Mouse (Mus musculus) embryonic facial prominence, embryonic 11.5 days (tissue): ENCODE data around the gene C1galt1c1. TPM values are rescaled to one million over a fixed set of nuclear protein-coding genes. Genes with fewer than 3 reads are reported as not detected.

Experiments used
- ATAC-seq: fragments of 200-750 bp; cut with Nextera tagmentation; replicated peaks from 2 replicates; pipeline ENCODE4 v1.8.0; 2017; ENCODE audit warnings: low read depth; ENCODE audit not compliant: insufficient number of reproducible peaks, low FRiP score, low TSS enrichment
- DNase-seq: peaks from one replicate; pipeline ENCODE4 v3.0.0-alpha.2; 2015; ENCODE audit warnings: low spot score
- H3K27ac ChIP-seq: fragments of 300-500 bp; sonication (generic); replicated peaks from 2 replicates; pipeline ENCODE4 v1.5.1; 2014; ENCODE audit warnings: mild to moderate bottlenecking, low read depth, low read length, control low read depth
- H3K27me3 ChIP-seq: fragments of 300-500 bp; sonication (generic); 2 replicates; pipeline ENCODE4 v1.6.1; 2014; ENCODE audit warnings: mild to moderate bottlenecking, low read length, moderate library complexity, mixed read lengths; ENCODE audit not compliant: control insufficient read depth, insufficient read depth
- H3K36me3 ChIP-seq: fragments of 300-500 bp; sonication (generic); replicated peaks from 2 replicates; pipeline ENCODE4 v1.6.1; 2014; ENCODE audit warnings: low read depth, mild to moderate bottlenecking, low read length, moderate library complexity, mixed read lengths; ENCODE audit not compliant: control insufficient read depth, insufficient read depth
- H3K4me1 ChIP-seq: fragments of 300-500 bp; sonication (generic); 2 replicates; pipeline ENCODE4 v1.6.1; 2014; ENCODE audit warnings: low read length, mixed read lengths; ENCODE audit not compliant: control insufficient read depth, insufficient read depth
- H3K4me2 ChIP-seq: fragments of 300-500 bp; sonication (generic); 2 replicates; pipeline ENCODE4 v1.6.1; 2014; ENCODE audit warnings: low read depth, mild to moderate bottlenecking, control low read depth, low read length, moderate library complexity
- H3K4me3 ChIP-seq: fragments of 300-500 bp; sonication (generic); 2 replicates; pipeline ENCODE4 v1.5.1; 2014; ENCODE audit warnings: low read depth, low read length, control low read depth
- H3K9ac ChIP-seq: fragments of 300-500 bp; sonication (generic); replicated peaks from 2 replicates; pipeline ENCODE4 v1.6.1; 2014; ENCODE audit warnings: mild to moderate bottlenecking, control low read depth, low read length
- H3K9me3 ChIP-seq: fragments of 300-500 bp; sonication (generic); replicated peaks from 2 replicates; pipeline ENCODE4 v1.6.1; 2016; ENCODE audit warnings: mild to moderate bottlenecking, low read length, inconsistent platforms, mixed read lengths; ENCODE audit not compliant: control insufficient read depth
- WGBS: fragments of 180-500 bp; shearing (Covaris S2); extraction: QIAGEN DNeasy Blood & Tissue Kit; methylation state at CpG from one replicate; pipeline ENCODE4 v1.1.7; 2014; 5-methylcytosine and 5-hydroxymethylcytosine counted together
- polyA plus RNA-seq: library from polyadenylated mRNA; unstranded; fragments of >200 nt; fragmentation: Nextera tagmentation; extraction: Ambion mirVana; gene quantifications from 2 replicates; pipeline ENCODE4 v1.2.1, GENCODE M21; 2014

The C1galt1c1 gene
- polyA plus RNA-seq, result 23.2 and 26.1 TPM in 2 replicates

DNA sequence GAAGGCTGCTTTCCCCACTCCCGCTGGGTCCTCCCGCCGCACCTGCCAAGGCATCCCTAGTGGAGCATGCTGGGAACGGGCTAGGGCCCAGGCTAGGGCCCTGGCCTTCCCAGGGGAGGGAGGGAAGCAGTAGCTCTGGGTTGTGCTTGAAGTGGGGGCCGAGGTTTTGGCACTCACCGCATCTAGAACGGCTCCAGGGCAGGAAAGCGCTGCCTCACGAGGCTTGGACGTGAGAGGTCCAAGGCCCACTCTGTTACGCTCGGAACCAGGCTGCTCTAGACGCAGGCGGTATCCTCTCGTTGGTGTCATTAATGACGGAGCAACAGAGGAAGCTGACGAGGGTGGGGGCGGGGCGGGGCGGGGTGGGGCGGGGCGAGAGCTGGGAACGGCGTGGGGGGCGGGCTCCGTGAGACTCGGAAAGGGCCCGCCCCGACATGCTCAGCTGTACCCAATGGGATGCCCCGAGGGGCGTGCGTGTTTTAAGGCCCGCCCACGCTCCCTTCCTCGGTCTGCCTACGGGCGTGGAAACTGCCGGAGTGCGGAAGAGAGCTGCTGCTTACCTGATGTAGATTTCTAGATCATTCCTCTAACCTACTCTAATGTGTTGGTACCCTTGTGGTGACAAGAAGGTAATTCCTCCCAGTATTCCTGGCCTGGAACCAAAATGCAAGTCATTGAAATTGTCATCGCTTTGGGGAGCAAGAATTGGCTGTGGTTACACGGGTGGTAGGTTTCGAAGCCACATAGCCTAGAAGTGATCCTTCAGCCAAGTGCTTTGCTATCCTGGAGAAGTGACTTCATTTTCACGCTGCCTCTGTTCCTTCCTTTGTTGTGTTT lies at the start of gene C1galt1c1:
TSS of gene C1galt1c1 (minus strand) at position 287 of the 837 bp plus-strand sequence.
- no peaks in the 10 kb centered on the region for H3K9me3 ChIP-seq
- H3K4me2 ChIP-seq, result peak within 1 kb of the TSS; percentile 13
- H3K4me1 ChIP-seq, result no peaks in the 10 kb centered on the region
- peak within 1 kb of the TSS; percentile 45 for H3K4me3 ChIP-seq
- DNase-seq (peak; percentile 92), ATAC-seq (peak; percentile 99)
- H3K27ac ChIP-seq, result no peak within 1 kb of the TSS; the same call in 1 of the 2 replicates
- peak within 1 kb of the TSS; percentile 46 for H3K9ac ChIP-seq
- H3K36me3 ChIP-seq, result no peaks in the 10 kb centered on the region
- H3K27me3 ChIP-seq, result no peaks in the 10 kb centered on the region
- 24% methylated on average over 34 of the region's 43 CpGs for WGBS

DNA sequence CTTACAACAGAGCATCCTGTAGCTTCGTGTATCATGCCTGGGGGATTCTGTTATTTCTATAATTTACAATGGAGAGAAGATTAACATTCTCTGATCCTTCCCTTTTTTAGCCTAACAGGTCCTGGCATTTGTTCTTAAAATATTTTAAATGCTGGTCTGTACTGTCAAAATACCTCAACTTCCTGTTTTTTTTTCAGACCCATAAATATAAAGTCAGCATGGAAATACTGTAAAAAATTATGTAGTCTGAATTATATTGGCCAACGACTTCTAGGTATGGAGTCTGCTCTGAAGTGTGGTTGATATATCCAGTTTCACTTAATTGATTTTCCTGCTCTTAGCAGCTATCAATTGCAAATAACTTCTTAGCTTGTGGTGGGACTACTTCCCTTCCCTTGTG lies 47.1 kb upstream of the C1galt1c1 start:
- H3K4me3 ChIP-seq, result no peak overlapping the region
- WGBS, result 47% methylated on average over 2 of the region's 2 CpGs

DNA sequence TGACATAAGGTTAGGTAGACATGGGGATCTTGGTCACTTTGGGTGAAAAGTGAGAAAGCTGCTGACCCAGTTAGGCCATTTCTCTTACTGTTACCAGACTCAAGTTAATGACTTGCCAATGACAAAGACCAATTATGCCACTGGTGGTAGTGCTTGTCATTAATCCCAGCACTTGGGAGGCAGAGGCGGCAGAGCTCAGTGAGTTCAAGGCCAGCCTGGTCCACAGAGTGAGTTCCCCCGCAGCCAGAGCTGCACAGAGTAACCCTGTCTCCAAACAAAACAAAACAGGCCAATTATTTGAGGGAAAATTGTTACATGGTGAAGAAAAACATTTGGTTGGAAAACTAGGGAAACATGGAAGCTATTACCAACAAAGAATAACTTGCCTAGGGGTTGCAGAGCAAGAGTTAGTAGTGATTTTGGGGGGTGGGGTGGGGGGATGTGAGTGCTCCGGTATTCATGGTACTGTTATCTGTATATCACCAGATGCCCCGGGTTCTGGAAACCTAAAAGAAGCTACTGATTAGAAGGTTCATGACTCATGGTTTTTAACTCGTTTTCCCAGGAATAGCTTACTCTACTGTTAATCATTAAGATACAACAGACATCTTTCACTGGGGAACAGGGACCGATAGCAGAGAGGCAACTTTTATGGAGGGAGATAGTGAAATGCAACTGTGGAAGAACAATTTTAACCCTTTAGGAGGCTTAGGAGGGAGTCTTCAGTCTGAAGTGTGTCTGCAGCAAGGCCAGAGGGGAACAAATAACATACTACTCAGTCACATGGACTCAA lies 34.4 kb upstream of the C1galt1c1 start:
- no peak for ATAC-seq
- WGBS, result 53% methylated on average over 6 of the region's 6 CpGs
- no peaks in the 10 kb centered on the region for H3K9me3 ChIP-seq
- H3K27ac ChIP-seq, result no peak overlapping the region
- H3K4me3 ChIP-seq, result no peak overlapping the region
- H3K9ac ChIP-seq, result no peak overlapping the region
- no peaks in the 10 kb centered on the region for H3K27me3 ChIP-seq
- H3K36me3 ChIP-seq, result no peaks in the 10 kb centered on the region
- no peak for DNase-seq
- no peak overlapping the region for H3K4me2 ChIP-seq
- H3K4me1 ChIP-seq, result no peaks in the 10 kb centered on the region

More for the DNA sequence above, 47.1 kb upstream of the C1galt1c1 start:
- Histone ChIP-seq H3K9ac (no peak overlapping the region), H3K36me3 (no peaks in the 10 kb centered on the region), H3K27ac (no peak overlapping the region), H3K4me1 (no peaks in the 10 kb centered on the region), H3K4me2 (no peak overlapping the region), H3K27me3 (no peaks in the 10 kb centered on the region), H3K9me3 (no peaks in the 10 kb centered on the region)
- ATAC-seq (no peak), DNase-seq (no peak)

GRCm38 (mm10) chrX:38656206-38656883 lies 21.5 kb upstream of the C1galt1c1 start:
- DNase-seq (no peak), ATAC-seq (no peak)
- H3K4me2 ChIP-seq, result no peak overlapping the region
- 68% methylated on average over 4 of the region's 4 CpGs for WGBS
- H3K9ac ChIP-seq, result no peak overlapping the region
- H3K4me3 ChIP-seq, result no peak overlapping the region
- no peaks in the 10 kb centered on the region for H3K27me3 ChIP-seq
- no peak overlapping the region for H3K27ac ChIP-seq
- no peaks in the 10 kb centered on the region for H3K36me3 ChIP-seq
- no peaks in the 10 kb centered on the region for H3K4me1 ChIP-seq
- no peaks in the 10 kb centered on the region for H3K9me3 ChIP-seq

- Histone ChIP-seq H3K4me3 (no peak overlapping the region), H3K36me3 (no peaks in the 10 kb centered on the region), H3K27me3 (no peaks in the 10 kb centered on the region), H3K9ac (no peak overlapping the region), H3K4me2 (no peak overlapping the region), H3K4me1 (no peaks in the 10 kb centered on the region), H3K27ac (no peak overlapping the region), H3K9me3 (no peaks in the 10 kb centered on the region)
- WGBS, result 81% methylated on average over 5 of the region's 5 CpGs
- DNase-seq (no peak), ATAC-seq (no peak)
Measured at GRCm38 (mm10) chrX:38654681-38655080, 19.8 kb upstream of the C1galt1c1 start.

DNA sequence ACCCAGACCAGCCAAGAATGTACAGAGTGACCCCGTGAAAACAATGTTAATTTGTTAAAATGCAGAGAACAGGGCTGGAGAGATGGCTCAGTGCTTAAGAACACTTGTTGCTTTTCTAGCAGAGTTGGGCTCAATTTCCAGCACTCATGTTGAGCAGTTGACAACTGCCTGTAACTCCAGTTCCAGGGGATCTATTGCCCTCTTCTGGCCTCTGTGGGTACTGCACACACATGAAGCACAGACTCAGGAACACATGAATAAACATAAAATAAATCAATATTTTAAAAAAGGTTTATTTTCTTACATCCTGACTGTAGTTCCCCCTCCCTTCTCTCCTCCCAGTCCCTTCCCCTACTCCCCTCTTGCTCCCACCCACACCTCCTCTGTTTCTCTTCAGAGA lies 18.3 kb upstream of the C1galt1c1 start:
- 86% methylated on average over 1 of the region's 1 CpGs for WGBS
- H3K36me3 ChIP-seq, result no peaks in the 10 kb centered on the region
- no peaks in the 10 kb centered on the region for H3K27me3 ChIP-seq
- no peak overlapping the region for H3K4me3 ChIP-seq
- H3K9ac ChIP-seq, result no peak overlapping the region
- no peak for ATAC-seq
- H3K4me2 ChIP-seq, result no peak overlapping the region
- H3K9me3 ChIP-seq, result no peaks in the 10 kb centered on the region
- no peak for DNase-seq
- H3K27ac ChIP-seq, result no peak overlapping the region
- no peaks in the 10 kb centered on the region for H3K4me1 ChIP-seq

- 43% methylated on average over 5 of the region's 7 CpGs for WGBS
- Histone ChIP-seq H3K36me3 (no peaks in the 10 kb centered on the region), H3K4me1 (no peaks in the 10 kb centered on the region), H3K4me2 (no peak overlapping the region), H3K9me3 (no peaks in the 10 kb centered on the region), H3K4me3 (no peak overlapping the region), H3K27me3 (no peaks in the 10 kb centered on the region), H3K27ac (no peak overlapping the region), H3K9ac (no peak overlapping the region)
- ATAC-seq (no peak), DNase-seq (peak; percentile 42)
Measured at GRCm38 (mm10) chrX:38651167-38651566, 16.3 kb upstream of the C1galt1c1 start.
